Mouse (Mus musculus): ENCODE measurements around the gene Gm4881.

DNA sequence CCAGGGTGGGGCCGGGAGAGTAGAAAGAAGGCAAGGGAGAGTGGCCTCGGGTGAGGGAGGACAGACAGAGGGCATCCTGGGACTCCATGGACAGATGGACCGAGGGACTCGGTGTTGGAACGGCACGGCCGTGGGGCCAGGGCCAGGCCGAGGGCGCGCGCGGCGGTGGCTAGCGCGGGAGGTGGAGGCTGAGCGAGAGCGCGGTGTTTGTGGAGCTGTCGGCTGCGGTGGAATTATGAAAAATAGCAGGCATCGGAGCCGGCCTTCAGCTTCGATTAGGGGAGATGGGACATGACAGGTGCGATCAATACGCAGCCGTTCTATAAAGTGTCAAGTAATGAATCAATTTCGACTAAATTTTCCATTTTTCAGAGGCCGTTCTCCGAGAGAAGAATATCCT is 4.5 kb upstream of the Gm4881 start:
- TF ChIP-seq CTCF (IDR thresholded peaks at IDR 0.05), result no peak
- no peak for TF ChIP-seq EP300 (IDR thresholded peaks at IDR 0.05)
